Mouse (Mus musculus) lung, postnatal 0 days (tissue): ENCODE measurements around the gene Cda.

Experiments used
- CTCF ChIP-seq: IDR thresholded peaks from 2 replicates; pipeline ENCODE4 v1.5.1; 2016; ENCODE audit warnings: antibody characterized with exemption, mild to moderate bottlenecking
- EP300 ChIP-seq: IDR thresholded peaks from 2 replicates; pipeline ENCODE4 v1.6.1; 2016; ENCODE audit warnings: antibody characterized with exemption, mild to moderate bottlenecking, control low read depth

- no peak for TF ChIP-seq CTCF
- no peak for TF ChIP-seq EP300
Observed at GRCm38 (mm10) chr4:138395087-138395970, 27.5 kb upstream of the Cda start.
